ENCODE assay signal across 17 mouse cellular contexts in genomic region chr1:40382841-40383240, GRCm38 (mm10). TPM values are rescaled to one million over a fixed set of nuclear protein-coding genes. Genes with fewer than 3 reads are reported as not detected.
"Had no signal": no experiment of that assay in that cellular context is flagged by ENCODE, and none has a peak within 500 bp of the region (broad histone marks: within the 10 kb centered on the region; RNA-seq: fewer than 3 reads in every experiment).

No protein-coding gene starts in this region.

- H3K4me1 ChIP-seq: limb, embryonic 10.5 days; liver, embryonic 15.5 days; midbrain, embryonic 10.5 days; neural tube, embryonic 13.5 days; stomach, embryonic 15.5 days had no signal

- ATAC-seq: lung, postnatal 0 days had no signal

- H3K4me3 ChIP-seq: layer of hippocampus, adult 2 months; limb, embryonic 10.5 days; liver, embryonic 15.5 days; midbrain, embryonic 10.5 days; myocyte; neural tube, embryonic 13.5 days; stomach, embryonic 15.5 days had no signal

- H3K9me3 ChIP-seq: limb, embryonic 10.5 days; liver, embryonic 15.5 days; midbrain, embryonic 10.5 days; stomach, embryonic 15.5 days had no signal

- DNase-seq: kidney, adult 11 months; kidney, adult 9 months; kidney, postnatal 36 days; lung, adult 2 months; lung, postnatal 4 days; midbrain, embryonic 14.5 days; retina, postnatal 1 day had no signal

- H3K27me3 ChIP-seq: liver, embryonic 15.5 days; neural tube, embryonic 13.5 days; stomach, embryonic 15.5 days had no signal

- H3K27ac ChIP-seq: kidney, postnatal 0 days; layer of hippocampus, adult 2 months; limb, embryonic 10.5 days; liver, embryonic 15.5 days; midbrain, embryonic 10.5 days; neural tube, embryonic 13.5 days; stomach, embryonic 15.5 days had no signal

- H3K36me3 ChIP-seq: limb, embryonic 10.5 days; liver, embryonic 15.5 days; midbrain, embryonic 10.5 days; neural tube, embryonic 13.5 days; stomach, embryonic 15.5 days had no signal

- H3K4me2 ChIP-seq: liver, embryonic 11.5 days; liver, embryonic 15.5 days; neural tube, embryonic 13.5 days; stomach, embryonic 15.5 days had no signal

- H3K9ac ChIP-seq: liver, embryonic 15.5 days; neural tube, embryonic 13.5 days; stomach, embryonic 15.5 days had no signal

RNA-seq across cellular contexts. Expression of gene Il1rl1, which starts 46.5 kb away (rescaled TPM):
- polyA plus RNA-seq: midbrain, embryonic 10.5 days; neural tube, embryonic 13.5 days had no signal

RNA-seq across cellular contexts. Expression of gene Il1rl2, which starts 58.4 kb away (rescaled TPM):
- polyA plus RNA-seq: myocyte had no signal
